Mouse (Mus musculus) urinary bladder, adult 2 months (tissue): ENCODE results near the gene Cmtr2. TPM values are rescaled to one million over a fixed set of nuclear protein-coding genes. Genes with fewer than 3 reads are reported as not detected.

ENCODE experiments used
- DNase-seq: peaks from one replicate; pipeline ENCODE4 v3.0.0; 2022; ENCODE audit warnings: low spot score
- polyA plus RNA-seq: library from polyadenylated mRNA; depleted of rRNA; stranded (reverse); fragments of >200 nt; gene quantifications from 2 replicates; pipeline ENCODE4 v1.2.3, GENCODE M21; 2012; rRNA removed

Gene Cmtr2
- 5.2 and 5.5 TPM in 2 replicates for polyA plus RNA-seq

DNA sequence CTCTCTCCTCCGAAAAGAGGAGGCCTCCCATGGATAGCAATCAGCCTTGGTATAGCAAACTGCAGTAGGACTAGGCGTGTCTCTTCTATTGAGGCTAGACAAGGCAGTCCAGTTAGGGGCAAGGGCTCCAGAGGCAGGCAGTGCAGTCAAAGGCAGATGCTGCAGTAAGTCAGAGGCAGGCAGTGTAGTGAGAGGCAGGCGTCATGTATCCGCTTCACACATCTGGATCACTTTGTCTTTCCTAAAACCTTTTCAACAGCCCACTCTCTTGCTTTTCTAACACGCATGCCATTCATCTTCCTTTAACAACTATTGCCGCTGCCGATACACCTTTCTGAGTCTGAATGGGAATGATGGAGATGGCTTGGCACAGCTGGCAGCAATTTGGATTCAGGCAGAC is at the start of gene Cmtr2:
TSS of gene Cmtr2 (plus strand) at position 301 of the 400 bp plus-strand sequence.
- no peak for DNase-seq

DNA sequence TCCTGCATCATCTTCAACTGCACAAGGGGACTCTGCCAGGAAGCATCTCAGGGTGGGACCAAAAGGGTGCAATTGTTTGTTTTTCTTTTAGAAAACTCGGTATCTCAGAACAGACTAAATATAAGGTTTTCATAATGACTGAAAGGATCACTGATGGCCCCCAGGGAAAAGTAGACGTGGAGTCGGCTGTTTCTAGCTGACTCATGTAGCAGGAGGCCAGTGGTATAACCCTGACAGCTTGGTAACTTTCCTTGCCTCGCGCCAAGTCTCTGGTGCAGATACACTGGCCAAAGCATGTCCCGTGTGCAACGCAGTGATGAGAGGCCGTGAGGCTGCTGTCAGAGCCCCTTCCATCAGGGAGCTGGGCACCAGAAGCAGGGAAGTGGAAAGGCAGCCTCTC is 49.2 kb upstream of the Cmtr2 start:
- DNase-seq = no peak

DNA sequence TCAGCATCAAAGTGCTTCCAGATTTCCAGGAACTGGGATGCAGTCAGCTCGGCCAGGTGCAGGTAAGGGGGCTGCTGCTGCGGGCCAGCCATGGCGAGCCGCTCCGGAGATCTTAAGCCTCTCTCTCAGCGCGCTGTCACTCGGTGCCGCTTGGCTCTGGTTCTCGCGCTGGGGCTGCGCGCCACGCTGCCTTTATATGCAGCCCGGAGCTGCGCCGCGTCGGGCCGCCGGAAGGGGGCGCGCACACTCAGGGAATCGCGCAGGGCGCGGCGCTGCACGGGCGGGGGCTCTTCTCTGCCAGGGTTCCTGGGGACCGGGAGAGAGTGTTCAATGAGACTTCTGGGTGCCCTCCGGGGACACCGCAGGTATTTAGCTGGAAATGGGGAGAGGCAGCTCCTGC is 47.4 kb upstream of the Cmtr2 start, which contains the start of gene Calb2:
TSS of gene Calb2 (minus strand) at position 165 of the 400 bp plus-strand sequence.
- DNase-seq = no peak

DNA sequence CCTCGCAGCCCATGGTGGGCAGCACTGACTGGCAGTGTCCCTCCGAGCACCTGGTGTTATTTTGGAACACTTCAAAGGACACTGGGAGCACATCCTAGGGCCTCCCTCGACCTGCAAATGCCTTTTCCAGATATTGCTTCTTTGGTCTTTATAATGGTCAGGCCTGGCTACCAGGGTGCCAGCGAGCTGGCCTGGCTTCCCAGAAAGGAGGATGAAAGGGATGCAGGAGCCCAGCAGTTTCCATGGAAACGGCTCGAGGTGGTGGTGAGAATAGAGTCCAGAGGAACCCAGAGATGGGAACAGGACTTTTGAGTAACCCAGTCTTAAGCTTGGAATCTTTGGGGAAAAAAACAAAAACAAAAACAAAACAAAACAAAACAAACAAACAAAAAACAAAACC is 43.3 kb upstream of the Cmtr2 start:
- no peak for DNase-seq

DNA sequence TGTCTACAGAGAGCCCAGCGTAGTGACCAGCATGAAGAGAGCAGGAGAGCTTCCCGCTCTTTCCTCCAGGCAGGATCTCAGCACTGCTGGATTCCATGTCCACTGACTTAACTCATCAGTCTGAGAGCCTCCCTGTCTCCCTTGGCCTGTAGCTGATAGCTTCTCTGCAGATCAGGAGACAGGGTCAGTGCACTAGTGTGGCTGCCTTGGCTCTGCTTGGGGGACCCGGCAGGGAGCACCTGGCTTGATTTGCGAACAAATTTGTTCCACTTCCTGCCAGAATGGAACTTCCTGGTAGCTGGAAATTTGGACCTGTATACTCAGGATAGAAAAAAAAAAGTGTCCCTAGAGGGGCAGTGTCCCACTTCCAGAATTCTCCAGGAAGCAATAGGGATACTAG is 40.6 kb upstream of the Cmtr2 start:
- no peak for DNase-seq

DNA sequence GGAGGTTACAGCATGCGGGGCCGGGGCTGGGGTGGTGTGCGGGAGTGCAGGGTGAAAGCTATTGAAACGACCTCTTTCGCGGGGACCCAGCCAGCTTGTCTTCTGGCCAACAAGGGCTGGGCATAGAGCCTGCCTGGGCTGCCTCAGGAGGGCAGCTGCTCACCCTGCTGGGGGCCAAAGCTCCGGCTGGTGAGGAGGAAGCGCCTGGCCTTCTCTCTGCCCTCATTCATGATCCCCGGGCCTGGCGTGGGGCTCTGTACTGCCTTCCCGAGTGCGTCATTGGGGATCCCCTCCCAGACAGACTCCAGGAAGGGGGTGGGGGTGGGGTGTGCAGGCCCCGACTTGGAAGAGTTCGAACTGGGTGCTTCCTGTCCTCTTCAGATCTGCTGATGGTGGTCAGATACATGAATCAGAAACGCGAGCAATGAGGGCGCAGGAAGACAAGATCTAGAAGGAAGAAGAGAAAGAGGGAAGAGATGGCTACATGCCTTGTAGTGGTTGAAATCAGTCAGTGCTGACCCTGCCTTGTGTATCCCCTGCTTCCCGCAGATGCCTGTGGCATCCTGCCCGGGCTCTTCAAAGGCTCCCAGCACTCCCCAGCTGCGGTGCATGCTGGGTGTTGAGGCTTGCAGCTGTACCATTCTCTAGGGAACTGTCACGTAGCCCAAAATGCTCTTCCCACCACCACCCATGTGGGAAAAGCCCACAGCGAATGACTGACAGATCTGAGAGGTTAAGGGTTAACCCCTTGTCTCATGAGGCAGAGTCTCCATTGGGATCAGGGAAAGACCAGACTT is 37.9 kb upstream of the Cmtr2 start:
- no peak for DNase-seq

DNA sequence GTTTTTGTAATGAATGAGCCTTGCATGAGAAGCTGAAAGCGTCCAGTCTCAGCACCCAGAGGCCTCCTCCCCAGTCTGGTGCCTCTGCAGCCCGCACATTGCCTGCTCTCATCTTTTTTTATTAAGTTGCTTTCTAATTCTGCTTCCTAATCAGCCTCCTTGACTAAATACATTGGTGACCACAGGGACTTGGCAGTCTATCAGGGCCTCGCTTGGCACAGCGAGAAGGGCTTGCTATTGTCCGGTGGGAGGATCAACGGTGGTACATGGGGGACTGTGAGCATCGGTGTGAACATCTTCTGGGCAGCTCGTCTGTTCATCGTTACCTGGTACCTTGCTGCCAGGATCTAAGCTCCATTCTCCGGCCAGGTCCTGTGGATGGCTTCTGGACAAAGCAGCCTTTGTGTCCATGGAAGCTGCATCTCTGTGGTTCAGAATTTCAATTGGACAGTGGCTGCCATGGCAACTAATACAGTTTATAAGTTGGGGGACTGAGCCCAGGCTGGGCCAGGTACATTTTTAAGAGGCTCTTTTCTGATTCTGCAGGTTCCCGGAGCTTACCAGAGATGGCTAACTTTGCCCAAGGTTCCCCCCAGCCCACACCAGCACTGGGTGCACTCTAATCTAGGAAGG is 32.6 kb upstream of the Cmtr2 start:
- no peak for DNase-seq

DNA sequence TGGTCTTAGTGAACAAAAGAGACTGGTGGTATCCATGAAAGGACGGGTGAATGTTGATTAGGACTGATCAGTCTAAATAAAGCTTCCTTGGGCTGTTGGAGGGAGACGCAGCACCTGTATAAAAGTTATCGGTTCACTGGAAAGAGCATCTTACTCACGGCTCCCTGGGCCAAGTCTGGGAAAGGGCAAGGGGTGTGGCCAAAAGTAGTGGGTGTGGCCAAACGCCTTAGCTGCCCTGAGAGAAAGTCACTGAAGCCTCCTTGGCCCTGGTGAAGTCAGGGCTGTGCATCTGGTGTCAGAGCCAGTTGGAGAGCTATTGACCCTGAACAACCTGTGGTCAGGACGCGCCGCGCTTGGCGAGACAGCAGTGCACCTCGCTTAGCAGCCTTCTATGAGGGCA is 31.7 kb upstream of the Cmtr2 start:
- no peak for DNase-seq

DNA sequence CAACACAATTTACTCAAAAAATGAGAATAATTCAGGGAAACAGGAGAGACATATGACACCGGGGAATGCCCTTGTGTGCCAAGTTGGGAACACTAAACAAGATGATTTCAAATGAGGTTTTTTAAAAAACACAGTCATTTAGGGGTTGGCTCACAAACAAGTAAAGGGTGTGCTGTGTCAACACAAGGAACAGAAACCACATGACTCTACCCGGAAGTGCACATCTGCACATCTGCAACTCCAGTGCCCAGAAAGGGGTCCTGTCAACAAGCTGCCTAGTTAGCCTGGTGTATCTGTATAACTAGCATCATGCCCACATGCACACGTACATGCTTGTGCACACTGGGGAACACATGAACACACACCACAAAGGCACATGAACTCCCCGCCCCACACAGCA is 29.9 kb upstream of the Cmtr2 start:
- DNase-seq = no peak

DNA sequence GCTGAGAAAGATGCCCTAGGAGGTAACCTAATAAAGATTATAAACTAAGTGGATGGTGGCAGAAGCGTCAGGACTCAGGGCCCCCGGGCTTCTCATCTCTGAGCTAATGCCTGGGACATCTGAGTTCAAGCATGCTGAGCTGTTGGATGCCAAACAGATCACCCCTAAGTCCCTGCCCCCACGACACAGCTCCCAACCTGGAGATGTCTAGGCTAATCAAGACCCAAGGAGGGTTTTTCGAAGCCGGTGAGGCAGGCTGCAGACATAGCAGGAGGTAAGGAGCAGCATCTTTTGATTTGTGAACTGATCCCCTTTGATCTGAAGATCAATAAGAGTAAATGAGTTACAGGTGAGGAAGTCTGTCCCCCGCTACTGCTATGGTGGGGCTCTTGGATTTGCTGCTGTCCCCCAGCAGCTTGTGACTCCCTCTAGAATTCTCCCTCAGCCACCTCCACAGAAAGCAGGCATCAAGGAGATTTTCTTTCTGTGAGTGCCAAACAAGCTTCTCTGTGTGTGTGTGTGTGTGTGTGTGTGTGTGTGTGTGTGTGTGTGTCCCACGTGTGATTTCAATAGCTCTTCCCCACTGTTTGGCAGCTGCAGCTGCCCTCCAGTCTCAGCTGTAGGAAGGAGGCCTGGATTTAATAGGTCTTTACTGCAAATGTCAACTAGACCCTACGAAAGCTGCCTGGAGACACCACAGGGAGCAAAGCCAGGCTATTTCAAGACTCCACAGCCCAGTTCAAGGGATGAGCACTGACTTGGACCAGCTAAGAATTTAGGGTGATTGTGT is 26.3 kb upstream of the Cmtr2 start:
- DNase-seq = no peak

DNA sequence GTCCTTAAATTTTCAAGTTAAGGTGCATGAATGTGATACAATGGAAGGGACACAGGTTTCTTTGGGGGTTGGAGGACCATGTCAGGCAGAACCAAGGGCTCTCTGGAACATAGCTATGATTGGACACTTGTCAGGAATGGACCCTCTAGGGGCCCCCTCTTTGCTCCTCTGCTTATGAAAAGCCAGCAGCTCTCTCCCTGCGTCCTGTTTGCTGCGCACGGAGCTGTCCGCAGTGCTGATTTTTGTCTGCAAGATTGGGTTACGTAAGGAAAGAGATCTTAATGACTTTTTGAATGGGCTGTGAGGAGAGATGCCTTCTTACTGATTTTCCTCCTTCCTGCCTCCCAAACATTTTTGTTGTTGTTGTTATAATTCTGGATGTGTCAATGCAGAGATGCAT is 18.8 kb upstream of the Cmtr2 start:
- no peak for DNase-seq

DNA sequence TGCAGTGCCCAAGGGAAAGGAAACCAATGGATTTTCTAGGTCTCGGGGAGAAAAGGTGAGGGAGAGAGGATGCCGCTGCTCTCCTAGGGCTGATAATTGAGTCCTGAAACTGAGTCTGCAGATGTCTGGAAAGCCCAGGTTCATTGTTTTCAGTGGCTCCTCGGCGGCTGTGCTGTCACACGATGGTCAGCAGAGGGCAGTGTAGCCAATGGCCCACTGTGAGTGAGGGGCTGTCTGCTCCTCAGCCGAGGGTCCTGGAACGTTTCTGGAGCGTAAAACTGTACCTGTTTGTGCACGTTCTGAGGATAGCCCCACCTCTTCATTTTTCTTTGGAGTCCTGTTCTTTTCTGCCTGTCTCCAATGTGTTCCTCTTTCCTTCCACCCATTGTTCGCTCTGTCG is 13.7 kb upstream of the Cmtr2 start:
- DNase-seq = no peak

DNA sequence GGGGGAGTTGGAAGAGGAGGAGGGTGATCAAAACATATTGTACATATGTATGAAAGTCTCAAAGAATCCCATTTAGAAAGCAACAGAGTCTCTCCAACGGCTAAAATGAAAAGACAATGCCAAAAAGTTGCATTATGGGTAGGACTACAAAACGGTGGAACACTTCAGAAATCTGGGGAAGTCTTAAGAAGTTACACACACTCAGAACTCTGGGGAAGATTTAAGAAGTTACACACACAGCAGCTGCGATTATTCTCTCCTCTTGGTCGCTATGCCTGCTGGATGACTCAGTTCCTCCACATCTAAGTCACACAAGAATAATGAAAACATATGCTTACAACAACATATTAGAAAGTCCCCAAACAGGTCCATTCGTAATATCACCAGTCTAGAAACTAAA is 788 bp downstream of the Cmtr2 start:
- DNase-seq = no peak

DNA sequence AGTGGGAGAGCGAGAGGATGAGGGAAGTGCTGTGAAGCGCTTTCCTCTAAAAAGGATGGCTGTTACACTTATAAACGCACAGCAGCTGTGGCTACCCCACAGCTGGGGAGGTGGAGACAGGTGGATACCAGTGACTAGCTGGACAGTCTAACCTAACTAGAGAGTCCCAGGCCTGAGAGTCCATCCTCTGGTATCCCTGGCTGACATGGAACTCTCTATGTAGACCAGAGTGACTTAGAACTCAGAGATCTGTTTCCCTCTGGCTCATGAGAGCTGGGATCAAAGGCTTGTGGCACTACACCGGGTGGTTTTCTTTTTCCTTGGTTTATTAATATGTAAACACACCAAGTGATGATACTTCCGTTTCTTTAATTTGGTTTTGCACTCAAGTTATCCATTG is 1.7 kb downstream of the Cmtr2 start:
- DNase-seq = no peak

DNA sequence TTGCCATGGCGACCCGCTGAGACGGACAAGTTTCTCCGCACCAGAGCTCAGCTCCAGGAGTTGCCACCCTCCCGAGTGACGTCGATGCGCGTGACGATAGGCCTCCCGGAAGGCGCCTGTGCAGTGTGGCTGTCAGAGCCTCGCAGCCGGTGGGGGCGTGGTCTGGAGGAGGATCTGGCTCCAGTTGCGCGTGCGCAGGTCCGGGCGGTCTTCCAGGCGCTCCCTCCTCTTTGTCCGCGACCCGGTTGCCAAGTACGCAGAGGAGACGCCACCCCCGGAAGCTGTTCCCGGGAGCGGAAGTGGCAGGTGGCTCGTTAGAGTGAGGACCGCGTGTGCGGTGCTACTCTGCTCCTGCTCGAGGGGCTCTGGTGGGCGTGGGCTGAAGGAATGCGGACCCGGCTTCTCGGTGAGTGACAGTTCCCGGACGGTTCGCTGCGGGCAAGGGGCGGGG is 2.2 kb downstream of the Cmtr2 start:
- peak; percentile 96 for DNase-seq

DNA sequence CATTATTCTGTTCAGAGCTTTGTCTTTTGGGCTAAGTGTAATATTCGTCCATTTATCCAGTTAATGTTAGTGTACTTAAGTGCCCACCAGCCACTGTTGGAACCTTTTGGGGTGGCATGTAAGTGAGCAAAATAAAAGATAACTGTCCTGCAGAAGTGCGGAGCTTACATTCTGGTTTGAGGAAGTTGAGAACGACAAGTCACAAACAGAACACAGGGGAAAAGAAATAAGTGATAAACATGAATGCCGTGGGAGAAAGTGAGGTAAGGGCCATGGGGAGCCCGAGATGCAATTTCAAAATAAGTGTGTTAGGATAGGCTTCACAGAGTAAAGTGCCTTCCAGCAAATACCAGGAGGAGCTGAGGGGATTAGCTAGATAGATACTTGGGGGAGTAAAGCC is 3.0 kb downstream of the Cmtr2 start:
- DNase-seq = no peak

DNA sequence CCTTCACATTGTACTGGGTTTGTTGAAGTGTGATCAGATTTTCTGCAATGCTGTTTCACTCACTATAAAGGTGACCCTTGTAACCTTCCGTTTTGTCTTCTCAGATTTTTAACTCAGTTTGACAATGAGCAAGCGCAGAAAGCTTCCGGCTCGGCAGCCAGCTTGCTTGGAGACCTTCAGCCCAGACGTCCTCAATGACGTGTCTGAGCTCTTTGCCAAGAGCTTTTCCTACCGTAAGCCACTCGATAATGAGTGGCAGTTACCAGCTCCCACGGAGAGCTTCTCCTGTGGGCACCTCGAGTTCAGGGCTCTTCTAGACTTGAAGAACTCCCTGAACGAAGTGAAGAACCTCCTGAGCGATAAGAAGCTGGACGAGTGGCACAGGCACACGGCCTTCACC is 5.5 kb downstream of the Cmtr2 start:
- no peak for DNase-seq

DNA sequence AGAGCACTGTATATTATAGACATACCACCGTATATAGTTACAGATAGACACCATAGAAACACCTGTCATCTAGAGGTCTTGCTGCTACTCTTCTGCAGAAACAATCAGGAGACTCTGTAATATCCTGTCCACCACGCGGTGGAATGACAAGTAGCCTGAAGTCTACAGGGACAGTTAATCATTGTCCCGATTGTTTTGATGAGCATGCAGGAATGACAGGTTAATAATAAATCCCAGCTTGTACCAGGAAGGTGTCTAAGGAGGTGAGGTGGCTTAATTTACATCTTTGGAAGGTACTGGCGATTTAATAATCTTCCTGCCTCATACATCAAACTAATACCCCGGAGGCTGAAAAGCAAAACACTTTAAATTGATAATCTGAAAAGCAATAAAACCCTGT is 15.3 kb downstream of the Cmtr2 start:
- DNase-seq = no peak

DNA sequence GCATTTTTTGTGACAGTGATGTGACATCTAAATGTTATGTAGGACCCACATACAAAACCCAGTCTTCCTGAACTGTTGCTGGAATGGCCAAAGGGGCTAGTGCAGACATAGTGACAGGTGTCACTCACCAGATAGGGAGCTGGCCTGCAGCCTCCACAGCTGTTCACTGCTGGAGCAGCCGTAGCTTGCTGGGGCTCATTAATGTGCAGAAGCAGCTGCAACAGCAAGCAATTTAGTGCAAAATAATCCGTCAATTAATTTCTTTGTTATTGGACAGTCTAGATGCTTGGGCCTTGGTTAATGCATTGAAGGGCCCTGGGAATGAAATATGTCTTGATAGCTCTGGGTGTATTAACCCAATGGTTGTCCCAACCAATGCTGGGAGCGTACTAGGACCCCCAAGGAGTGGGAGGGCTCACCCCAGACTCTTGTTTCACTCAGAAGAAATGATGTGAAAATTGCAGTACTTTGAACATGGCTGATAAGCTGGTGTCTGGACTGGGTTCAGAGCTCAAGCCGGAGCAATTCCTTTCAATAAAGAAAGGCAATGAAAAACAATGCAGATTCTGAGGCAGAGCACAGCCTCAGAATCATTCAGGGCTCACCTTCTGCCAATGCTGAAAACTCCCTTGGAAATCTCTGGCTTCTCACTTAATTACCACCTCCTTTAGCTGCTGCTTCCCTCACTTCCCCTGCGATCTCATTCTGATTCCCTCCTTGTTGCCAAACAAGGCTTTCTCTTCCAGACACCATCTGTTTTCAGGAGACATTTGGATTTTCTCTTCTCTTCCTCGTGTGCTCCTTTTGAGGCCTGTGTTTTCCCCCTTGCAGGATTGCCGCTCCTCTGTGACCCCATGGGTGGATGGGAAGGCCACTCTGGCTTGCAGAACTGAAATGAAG is 27.1 kb downstream of the Cmtr2 start:
- no peak for DNase-seq

DNA sequence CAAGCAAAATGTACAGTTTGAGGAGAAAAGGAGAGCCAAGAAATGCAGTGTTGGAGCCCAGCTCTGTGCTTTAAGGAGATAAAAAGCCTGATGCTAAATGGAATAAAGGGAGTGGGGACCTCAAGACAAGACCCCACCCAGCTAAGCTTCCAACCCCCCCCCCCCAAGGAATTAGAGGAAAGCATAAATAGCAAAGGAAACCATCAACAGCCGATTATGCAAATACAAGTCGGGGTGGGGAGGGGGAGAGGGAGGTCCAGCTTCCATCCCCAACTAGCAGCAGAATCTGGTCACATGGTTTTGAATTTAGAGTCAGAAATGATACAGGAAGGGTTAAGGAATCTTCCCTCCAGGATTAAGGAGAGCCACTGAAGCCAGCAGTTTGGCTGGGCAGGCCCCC is 29.1 kb downstream of the Cmtr2 start:
- DNase-seq = no peak

DNA sequence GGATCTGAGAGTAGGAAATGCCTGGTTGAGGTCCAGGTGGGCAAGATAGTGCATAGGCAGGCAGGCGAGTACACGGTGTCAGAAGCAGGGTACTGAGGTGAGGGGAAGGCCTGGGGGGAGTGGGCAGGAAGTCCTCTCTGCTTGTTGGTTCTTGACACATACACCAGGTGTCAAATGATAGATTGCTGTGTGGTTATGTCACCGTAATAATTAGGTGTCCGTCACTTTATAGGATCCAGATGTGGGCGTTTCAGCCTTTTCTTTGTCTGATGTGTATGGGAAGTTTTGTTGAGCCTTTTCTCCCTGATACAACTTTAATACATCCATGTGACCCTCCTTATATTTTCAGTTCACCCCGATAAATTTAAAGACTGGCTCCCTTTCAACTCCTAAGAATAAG is 31.8 kb downstream of the Cmtr2 start:
- DNase-seq = no peak

DNA sequence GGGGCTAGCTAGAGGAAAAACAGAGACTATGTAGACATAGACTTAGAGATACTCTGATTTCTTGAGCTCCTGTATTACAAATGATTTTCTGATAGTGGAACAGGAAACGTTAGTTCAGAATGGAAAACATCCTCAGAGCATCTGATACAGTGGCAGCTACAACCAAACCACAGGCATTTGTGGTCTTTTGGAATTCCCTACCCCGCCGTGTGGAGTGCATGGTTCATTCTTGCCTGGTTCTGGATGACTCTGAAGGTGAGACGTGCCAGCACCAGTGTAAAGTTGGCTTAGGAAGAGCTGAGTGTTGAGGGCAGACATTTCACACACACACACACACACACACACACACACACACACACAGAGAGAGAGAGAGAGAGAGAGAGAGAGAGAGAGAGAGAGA is 38.5 kb downstream of the Cmtr2 start:
- no peak for DNase-seq
